Mouse (Mus musculus) midbrain, embryonic 13.5 days (tissue): ENCODE results near the gene Tox3. TPM values are rescaled to one million over a fixed set of nuclear protein-coding genes. Genes with fewer than 3 reads are reported as not detected.
A peak's percentile ranks its signal among the peaks of the same experiment; 100 is the strongest.

Experiments
- ATAC-seq: fragments of 200-750 bp; cut with Nextera tagmentation; 2 replicates; pipeline ENCODE4 v1.8.0; 2017; ENCODE audit warnings: mild to moderate bottlenecking, moderate TSS enrichment, moderate library complexity
- H3K27ac ChIP-seq: fragments of 300-500 bp; sonication (generic); 2 replicates; pipeline ENCODE4 v1.5.1; 2015; ENCODE audit warnings: inconsistent platforms, mild to moderate bottlenecking, moderate library complexity
- H3K27me3 ChIP-seq: fragments of 300-500 bp; sonication (generic); 2 replicates; pipeline ENCODE4 v1.6.1; 2015; ENCODE audit warnings: mild to moderate bottlenecking, inconsistent platforms
- H3K36me3 ChIP-seq: fragments of 300-500 bp; sonication (generic); 2 replicates; pipeline ENCODE4 v1.6.1; 2015; ENCODE audit warnings: mild to moderate bottlenecking, inconsistent platforms
- H3K4me1 ChIP-seq: fragments of 300-500 bp; sonication (generic); replicated peaks from 2 replicates; pipeline ENCODE4 v1.6.1; 2015; ENCODE audit warnings: inconsistent platforms
- H3K4me2 ChIP-seq: fragments of 300-500 bp; sonication (generic); replicated peaks from 2 replicates; pipeline ENCODE4 v1.6.1; 2015; ENCODE audit warnings: moderate library complexity, mild to moderate bottlenecking, inconsistent platforms
- H3K4me3 ChIP-seq: fragments of 300-500 bp; sonication (generic); replicated peaks from 2 replicates; pipeline ENCODE4 v1.5.1; 2015; ENCODE audit warnings: mild to moderate bottlenecking, inconsistent platforms
- H3K9ac ChIP-seq: fragments of 300-500 bp; sonication (generic); replicated peaks from 2 replicates; pipeline ENCODE4 v1.6.1; 2015; ENCODE audit warnings: mild to moderate bottlenecking, inconsistent platforms
- H3K9me3 ChIP-seq: fragments of 300-500 bp; sonication (generic); 2 replicates; pipeline ENCODE4 v1.6.1; 2016; ENCODE audit warnings: mild to moderate bottlenecking, inconsistent platforms
- WGBS: fragments of 180-500 bp; shearing (Covaris S2); methylation state at CpG from one replicate; pipeline ENCODE4 v1.1.7; 2015; 5-methylcytosine and 5-hydroxymethylcytosine counted together
- polyA plus RNA-seq: library from polyadenylated mRNA; unstranded; fragments of >200 nt; fragmentation: Nextera tagmentation; extraction: Ambion mirVana; gene quantifications from 2 replicates; pipeline ENCODE4 v1.2.1, GENCODE M21; 2015

Tox3 gene
- polyA plus RNA-seq, 1 experiment from 2014 or later = 34.3 TPM

DNA sequence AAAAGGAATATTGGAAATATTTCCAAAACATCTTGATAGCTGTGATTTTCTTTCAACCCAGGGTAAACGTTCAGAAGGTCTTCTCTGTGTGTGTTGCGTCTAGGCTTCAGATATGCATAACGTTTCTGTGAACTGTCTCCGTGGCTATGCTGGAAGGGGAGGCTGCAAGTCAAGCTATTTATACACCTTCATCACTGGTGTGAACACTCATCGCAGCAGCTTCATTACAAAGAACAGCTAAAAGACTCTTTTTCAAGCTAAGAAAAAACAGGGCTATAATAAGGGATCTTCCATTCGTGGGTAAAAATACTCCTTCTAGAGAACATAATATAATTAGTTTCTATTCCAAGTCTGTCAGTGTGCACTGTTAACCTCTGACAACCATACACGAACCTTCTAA, 33.8 kb downstream of the Tox3 start:
- ATAC-seq = no peak
- 57% methylated on average over 7 of the region's 7 CpGs for WGBS
- H3K4me1 ChIP-seq = peaks cover 36% of the 10 kb centered on the region
- no peaks in the 10 kb centered on the region for H3K9me3 ChIP-seq
- no peak overlapping the region for H3K4me3 ChIP-seq
- H3K27ac ChIP-seq = no peak overlapping the region
- no peak overlapping the region for H3K4me2 ChIP-seq
- no peaks in the 10 kb centered on the region for H3K27me3 ChIP-seq
- peaks cover 8% of the 10 kb centered on the region for H3K36me3 ChIP-seq
- no peak overlapping the region for H3K9ac ChIP-seq

DNA sequence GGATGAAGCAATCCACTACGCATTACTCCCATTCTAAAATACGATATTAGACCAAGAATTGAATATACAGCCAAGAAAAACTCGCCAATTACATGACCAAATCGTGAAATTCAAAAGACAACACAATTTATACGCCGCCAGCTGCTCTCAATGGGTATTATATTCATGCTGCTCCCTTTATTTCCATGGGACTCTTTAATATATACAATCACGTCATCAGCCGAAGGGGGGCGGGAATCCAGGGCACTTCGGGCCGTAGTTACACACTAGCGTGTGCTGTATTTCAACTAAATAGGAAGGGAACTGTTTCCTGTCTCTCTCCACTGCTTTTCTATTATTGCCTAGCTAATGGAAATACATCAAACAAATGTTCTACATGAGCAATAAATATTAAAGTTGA, 45.2 kb downstream of the Tox3 start:
- Histone ChIP-seq H3K4me2 (peak overlapping the region; percentile 28), H3K4me3 (no peak overlapping the region), H3K36me3 (peaks cover 10% of the 10 kb centered on the region), H3K9me3 (no peaks in the 10 kb centered on the region), H3K27ac (peak overlapping the region; percentile 85), H3K4me1 (peaks cover 70% of the 10 kb centered on the region), H3K27me3 (no peaks in the 10 kb centered on the region), H3K9ac (no peak overlapping the region)
- 22% methylated on average over 12 of the region's 12 CpGs for WGBS
- ATAC-seq = peak; percentile 65; the same call in 1 of the 2 replicates

DNA sequence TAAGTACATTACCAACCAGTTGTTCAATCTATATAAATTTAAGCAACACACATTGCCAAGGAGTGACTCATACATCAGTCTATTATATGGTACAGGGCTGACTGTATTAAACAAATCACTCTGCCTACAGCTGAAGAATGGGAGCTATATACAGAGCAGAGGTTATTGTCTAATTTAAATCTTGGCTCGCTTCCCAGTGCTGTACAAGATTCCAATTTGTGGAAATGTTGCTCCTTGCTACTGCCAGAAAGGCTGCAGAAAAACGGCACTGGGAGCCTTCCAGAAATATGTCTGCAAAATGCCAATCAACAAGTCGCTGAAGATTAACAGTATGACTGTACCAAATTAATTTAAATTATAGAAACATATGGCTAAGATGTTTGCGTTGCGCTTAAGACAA, 45.9 kb downstream of the Tox3 start:
- Histone ChIP-seq H3K4me2 (peak overlapping the region; percentile 28), H3K9ac (no peak overlapping the region), H3K4me1 (peaks cover 76% of the 10 kb centered on the region), H3K27me3 (no peaks in the 10 kb centered on the region), H3K9me3 (no peaks in the 10 kb centered on the region), H3K36me3 (peaks cover 10% of the 10 kb centered on the region), H3K4me3 (no peak overlapping the region), H3K27ac (peak overlapping the region; percentile 85)
- 45% methylated on average over 5 of the region's 5 CpGs for WGBS
- peak; percentile 91 for ATAC-seq

DNA sequence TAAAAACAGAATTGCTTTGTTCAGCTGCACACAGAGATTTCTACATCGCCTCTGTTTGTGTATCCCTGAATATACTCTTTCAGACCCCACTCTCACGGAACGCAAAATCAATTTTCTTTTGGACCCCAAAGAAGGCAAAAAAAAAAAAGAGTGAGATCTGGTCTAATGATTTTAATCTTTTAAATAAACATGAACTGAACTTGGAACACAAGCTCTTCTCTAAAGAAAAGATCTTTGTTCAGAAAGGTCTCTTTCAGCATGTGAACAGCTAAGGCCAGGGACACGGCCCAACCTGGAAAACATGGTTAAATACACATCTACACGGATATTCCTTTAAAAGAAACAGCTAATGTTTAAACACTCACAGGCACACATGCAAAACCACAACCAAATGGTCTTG, 46.6 kb downstream of the Tox3 start:
- Histone ChIP-seq H3K27ac (peak overlapping the region; percentile 85), H3K27me3 (no peaks in the 10 kb centered on the region), H3K4me2 (peak overlapping the region; percentile 28), H3K4me3 (no peak overlapping the region), H3K4me1 (peaks cover 83% of the 10 kb centered on the region), H3K36me3 (peaks cover 7% of the 10 kb centered on the region), H3K9me3 (no peaks in the 10 kb centered on the region), H3K9ac (peak overlapping the region; percentile 42)
- no peak for ATAC-seq
- WGBS = 4% methylated on average over 5 of the region's 5 CpGs

- no peaks in the 10 kb centered on the region for H3K27me3 ChIP-seq
- H3K27ac ChIP-seq = peak overlapping the region; percentile 70
- H3K9me3 ChIP-seq = no peaks in the 10 kb centered on the region
- H3K4me2 ChIP-seq = peak overlapping the region; percentile 28
- H3K4me1 ChIP-seq = peaks cover 85% of the 10 kb centered on the region
- ATAC-seq = no peak
- H3K36me3 ChIP-seq = peaks cover 8% of the 10 kb centered on the region
- no peak overlapping the region for H3K4me3 ChIP-seq
- H3K9ac ChIP-seq = no peak overlapping the region
- 10% methylated on average over 2 of the region's 2 CpGs for WGBS
Measured at GRCm38 (mm10) chr8:90300973-90301372, 47.2 kb downstream of the Tox3 start.

GRCm38 (mm10) chr8:90294061-90294460, 54.1 kb downstream of the Tox3 start:
- H3K4me2 ChIP-seq = no peak overlapping the region
- no peaks in the 10 kb centered on the region for H3K9me3 ChIP-seq
- no peak overlapping the region for H3K9ac ChIP-seq
- no peak for ATAC-seq
- H3K27me3 ChIP-seq = no peaks in the 10 kb centered on the region
- peaks cover 22% of the 10 kb centered on the region for H3K36me3 ChIP-seq
- no peak overlapping the region for H3K27ac ChIP-seq
- no peak overlapping the region for H3K4me3 ChIP-seq
- peaks cover 33% of the 10 kb centered on the region for H3K4me1 ChIP-seq
- 92% methylated on average over 3 of the region's 3 CpGs for WGBS

GRCm38 (mm10) chr8:90290811-90291210, 57.3 kb downstream of the Tox3 start:
- H3K36me3 ChIP-seq = peaks cover 12% of the 10 kb centered on the region
- 0 out of 2 replicates have a peak overlapping the region, but pooled peaks have one; percentile 11 for H3K27ac ChIP-seq
- no peaks in the 10 kb centered on the region for H3K27me3 ChIP-seq
- H3K4me1 ChIP-seq = peaks cover 8% of the 10 kb centered on the region
- no peaks in the 10 kb centered on the region for H3K9me3 ChIP-seq
- no peak overlapping the region for H3K4me2 ChIP-seq
- no peak overlapping the region for H3K4me3 ChIP-seq
- 95% methylated on average over 6 of the region's 6 CpGs for WGBS
- no peak overlapping the region for H3K9ac ChIP-seq
- ATAC-seq = no peak

GRCm38 (mm10) chr8:90276722-90277121, 71.4 kb downstream of the Tox3 start:
- 49% methylated on average over 9 of the region's 9 CpGs for WGBS
- Histone ChIP-seq H3K4me3 (no peak overlapping the region), H3K4me1 (peaks cover 82% of the 10 kb centered on the region), H3K27me3 (no peaks in the 10 kb centered on the region), H3K9me3 (no peaks in the 10 kb centered on the region), H3K9ac (no peak overlapping the region), H3K4me2 (no peak overlapping the region; the same call in 1 of the 2 replicates), H3K36me3 (no peaks in the 10 kb centered on the region), H3K27ac (peak overlapping the region; percentile 45)
- peak; percentile 32; the same call in 1 of the 2 replicates for ATAC-seq

DNA sequence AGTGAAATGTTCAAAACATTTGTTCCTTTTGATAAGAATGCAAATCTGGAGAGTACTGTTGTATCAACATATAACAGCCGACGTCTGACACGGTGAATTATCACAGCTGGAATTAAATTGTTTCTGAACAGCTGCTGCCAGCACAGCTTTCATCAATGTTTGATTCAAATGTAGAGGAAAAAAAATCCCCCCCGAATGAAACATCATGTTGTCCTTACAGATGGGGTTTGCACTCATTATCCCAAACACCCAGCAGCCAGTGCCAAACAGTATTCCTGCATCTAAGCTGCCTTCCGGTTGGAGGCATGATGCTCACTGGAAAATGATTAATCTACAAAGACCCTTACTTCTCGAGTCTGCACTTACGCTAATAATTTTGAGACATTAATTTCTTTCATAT, 75.0 kb downstream of the Tox3 start:
- Histone ChIP-seq H3K27ac (peak overlapping the region; percentile 64), H3K4me1 (peaks cover 84% of the 10 kb centered on the region)
- WGBS = 32% methylated on average over 7 of the region's 7 CpGs

GRCm38 (mm10) chr8:90271920-90272319, 76.2 kb downstream of the Tox3 start:
- Histone ChIP-seq H3K4me1 (peaks cover 84% of the 10 kb centered on the region), H3K36me3 (peaks cover 8% of the 10 kb centered on the region; the same call in 1 of the 2 replicates), H3K9me3 (no peaks in the 10 kb centered on the region), H3K27me3 (no peaks in the 10 kb centered on the region), H3K9ac (no peak overlapping the region), H3K27ac (peak overlapping the region; percentile 41; the same call in 1 of the 2 replicates), H3K4me3 (no peak overlapping the region), H3K4me2 (no peak overlapping the region)
- WGBS = 72% methylated on average over 10 of the region's 10 CpGs
- no peak for ATAC-seq

More for the DNA sequence above, 75.0 kb downstream of the Tox3 start:
- ATAC-seq = peak; percentile 59; the same call in 1 of the 2 replicates
- no peak overlapping the region for H3K9ac ChIP-seq
- H3K36me3 ChIP-seq = peaks cover 8% of the 10 kb centered on the region; the same call in 1 of the 2 replicates
- H3K9me3 ChIP-seq = no peaks in the 10 kb centered on the region
- H3K4me3 ChIP-seq = no peak overlapping the region
- no peaks in the 10 kb centered on the region for H3K27me3 ChIP-seq
- no peak overlapping the region for H3K4me2 ChIP-seq

- Histone ChIP-seq H3K9me3 (no peaks in the 10 kb centered on the region), H3K36me3 (peaks cover 9% of the 10 kb centered on the region; the same call in 1 of the 2 replicates), H3K27ac (peak overlapping the region; percentile 84), H3K4me2 (0 out of 2 replicates have a peak overlapping the region, but pooled peaks have one; percentile 1), H3K27me3 (no peaks in the 10 kb centered on the region), H3K4me3 (no peak overlapping the region), H3K9ac (peak overlapping the region; percentile 15), H3K4me1 (peaks cover 52% of the 10 kb centered on the region)
- 29% methylated on average over 12 of the region's 12 CpGs for WGBS
- peak; percentile 18; the same call in 1 of the 2 replicates for ATAC-seq
Measured at GRCm38 (mm10) chr8:90267698-90268256, 80.4 kb downstream of the Tox3 start.

GRCm38 (mm10) chr8:90266986-90267385, 81.2 kb downstream of the Tox3 start:
- Histone ChIP-seq H3K4me2 (no peak overlapping the region), H3K4me1 (peaks cover 50% of the 10 kb centered on the region), H3K27ac (peak overlapping the region; percentile 84), H3K36me3 (peaks cover 10% of the 10 kb centered on the region; the same call in 1 of the 2 replicates), H3K27me3 (no peaks in the 10 kb centered on the region), H3K9me3 (no peaks in the 10 kb centered on the region), H3K4me3 (no peak overlapping the region), H3K9ac (no peak overlapping the region)
- 40% methylated on average over 3 of the region's 3 CpGs for WGBS
- ATAC-seq = no peak; the same call in 1 of the 2 replicates
